Mouse (Mus musculus): ENCODE measurements at regions not wholly inside any gene's neighbourhood (a gene's known extent, or its start where the extent isn't known, plus 50 kb on each side); places are given as distances from the start of the nearest gene placed in this dataset.
"Not testable (repeated sequence)": the region's sequence is repeated elsewhere in the genome, so short reads cannot be mapped to it uniquely, and the experiment has no call there.

GRCm38 (mm10) chr8:40071131-40071530 lies 603.7 kb upstream of the Adam24 start:
- Histone ChIP-seq H3K27ac (no peak overlapping the region), H3K27me3 (replicated peaks) (no peaks in the 10 kb centered on the region), H3K9ac (no peak overlapping the region), H3K4me1 (no peaks in the 10 kb centered on the region), H3K4me3 (no peak overlapping the region), H3K9me3 (no peaks in the 10 kb centered on the region), H3K36me3 (no peaks in the 10 kb centered on the region), H3K4me2 (replicated peaks) (no peak overlapping the region)
- no peak for ATAC-seq (ENCODE audit: low FRiP score, low read depth)
- 90% methylated on average over 2 of the region's 2 CpGs for WGBS

- H3K4me1 ChIP-seq; H3K27ac ChIP-seq; ATAC-seq (ENCODE audit: low FRiP score, low read depth); H3K4me3 ChIP-seq; H3K9ac ChIP-seq; H3K36me3 ChIP-seq; H3K9me3 ChIP-seq; H3K27me3 ChIP-seq (replicated peaks); H3K4me2 ChIP-seq (replicated peaks): not testable (repeated sequence)
Measured at GRCm38 (mm10) chr8:40080976-40081375, 593.9 kb upstream of the Adam24 start.

- no peak overlapping the region for H3K27ac ChIP-seq
- ATAC-seq (ENCODE audit: low FRiP score, low read depth) = no peak
- no peak overlapping the region for H3K4me2 ChIP-seq (replicated peaks)
- H3K27me3 ChIP-seq (replicated peaks) = no peaks in the 10 kb centered on the region
- H3K9me3 ChIP-seq = no peaks in the 10 kb centered on the region
- H3K4me3 ChIP-seq = no peak overlapping the region
- WGBS = 77% methylated on average over 1 of the region's 1 CpGs
- no peaks in the 10 kb centered on the region for H3K4me1 ChIP-seq
- H3K9ac ChIP-seq = no peak overlapping the region
- no peaks in the 10 kb centered on the region for H3K36me3 ChIP-seq
Measured at GRCm38 (mm10) chr8:40084129-40084528, 590.7 kb upstream of the Adam24 start.

DNA sequence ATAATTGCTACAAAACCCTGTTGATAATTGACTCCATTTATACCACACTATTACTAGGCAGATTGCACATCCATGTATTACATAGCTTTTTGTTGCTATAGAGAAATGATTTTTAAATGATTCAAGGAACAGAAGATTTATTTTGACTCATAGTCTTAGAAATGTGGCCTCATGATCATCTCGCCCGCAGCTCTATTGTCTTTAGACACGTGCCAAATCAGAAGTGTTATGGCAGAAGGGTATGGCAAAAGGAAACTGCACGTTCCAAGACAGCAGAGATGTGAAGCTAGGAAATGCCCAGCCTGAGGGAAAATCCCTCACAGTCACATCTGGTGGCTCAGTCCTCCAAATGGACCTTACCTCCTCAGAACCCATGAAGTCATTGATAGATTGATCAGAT lies 585.5 kb upstream of the Adam24 start:
- Histone ChIP-seq H3K4me1 (no peaks in the 10 kb centered on the region), H3K27ac (no peak overlapping the region), H3K27me3 (replicated peaks) (no peaks in the 10 kb centered on the region), H3K4me3 (no peak overlapping the region), H3K4me2 (replicated peaks) (no peak overlapping the region), H3K9ac (no peak overlapping the region), H3K9me3 (no peaks in the 10 kb centered on the region), H3K36me3 (no peaks in the 10 kb centered on the region)
- no peak for ATAC-seq (ENCODE audit: low FRiP score, low read depth)
- WGBS = 93% methylated on average over 4 of the region's 4 CpGs

GRCm38 (mm10) chr8:40124402-40124801 lies 550.5 kb upstream of the Adam24 start:
- Histone ChIP-seq H3K9ac (no peak overlapping the region), H3K4me1 (no peaks in the 10 kb centered on the region), H3K4me2 (replicated peaks) (no peak overlapping the region), H3K27ac (no peak overlapping the region), H3K9me3 (no peaks in the 10 kb centered on the region), H3K27me3 (replicated peaks) (no peaks in the 10 kb centered on the region), H3K4me3 (no peak overlapping the region), H3K36me3 (no peaks in the 10 kb centered on the region)
- WGBS = 76% methylated on average over 3 of the region's 3 CpGs
- ATAC-seq (ENCODE audit: low FRiP score, low read depth) = no peak

DNA sequence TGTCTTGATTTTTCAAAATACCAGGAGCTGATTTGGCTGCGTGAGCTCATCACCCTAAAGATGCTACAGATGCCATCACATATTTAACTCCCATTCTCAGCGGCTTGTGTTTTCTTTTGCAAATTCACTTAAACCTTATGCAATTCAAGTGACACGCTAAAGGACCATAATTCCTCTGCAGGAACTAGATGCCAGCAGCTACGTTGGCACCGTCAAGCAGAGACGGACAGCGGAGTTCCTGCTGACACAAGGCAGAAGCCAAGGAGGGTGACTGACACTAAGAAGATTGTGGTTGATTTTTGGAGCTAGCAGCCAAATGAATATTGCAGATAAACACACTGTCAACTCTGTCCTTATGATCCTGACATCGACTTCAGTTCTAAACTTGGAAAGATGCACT lies 547.7 kb upstream of the Adam24 start:
- WGBS = 91% methylated on average over 8 of the region's 8 CpGs
- Histone ChIP-seq H3K27me3 (replicated peaks) (no peaks in the 10 kb centered on the region), H3K4me3 (no peak overlapping the region), H3K9me3 (no peaks in the 10 kb centered on the region), H3K27ac (no peak overlapping the region), H3K9ac (no peak overlapping the region), H3K36me3 (no peaks in the 10 kb centered on the region), H3K4me1 (no peaks in the 10 kb centered on the region), H3K4me2 (replicated peaks) (no peak overlapping the region)
- ATAC-seq (ENCODE audit: low FRiP score, low read depth) = no peak

DNA sequence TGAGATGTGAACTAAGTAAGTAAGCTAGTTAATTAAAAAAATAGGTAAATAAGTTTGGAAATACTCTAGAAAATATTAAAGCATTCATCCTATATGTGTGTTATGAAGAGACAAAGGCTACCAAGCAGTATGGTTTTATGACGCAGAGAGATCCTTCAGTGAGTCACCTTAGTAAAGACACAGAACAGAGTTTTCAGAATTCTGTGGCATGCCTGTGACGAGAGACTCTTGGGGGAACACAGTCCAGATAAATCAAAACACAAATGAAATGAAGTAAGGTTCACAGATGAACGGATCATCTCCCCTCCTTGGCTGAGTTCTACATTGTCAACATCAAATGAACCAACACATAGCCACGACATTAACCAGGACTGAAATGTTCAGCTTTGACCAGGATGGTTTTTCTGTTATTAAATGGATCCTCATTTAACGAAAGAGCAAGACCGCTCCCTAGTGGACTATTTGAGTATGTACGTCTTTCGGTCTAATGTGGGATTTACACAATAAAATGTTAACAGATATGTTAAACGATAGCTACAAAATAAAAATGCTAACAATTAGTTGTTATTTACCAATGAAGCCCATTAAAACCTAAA lies 542.1 kb upstream of the Adam24 start:
- Histone ChIP-seq H3K4me3 (no peak overlapping the region), H3K4me1 (no peaks in the 10 kb centered on the region), H3K27ac (no peak overlapping the region), H3K36me3 (no peaks in the 10 kb centered on the region), H3K9ac (no peak overlapping the region), H3K27me3 (replicated peaks) (no peaks in the 10 kb centered on the region), H3K9me3 (no peaks in the 10 kb centered on the region), H3K4me2 (replicated peaks) (no peak overlapping the region)
- peak; percentile 58; the same call in 1 of the 2 replicates for ATAC-seq (ENCODE audit: low FRiP score, low read depth)
- WGBS = 27% methylated on average over 9 of the region's 9 CpGs

GRCm38 (mm10) chr8:40150911-40151797 lies 523.7 kb upstream of the Adam24 start:
- Histone ChIP-seq H3K4me1 (peaks cover 7% of the 10 kb centered on the region; the same call in 1 of the 2 replicates), H3K27ac (no peak overlapping the region), H3K4me3 (peak overlapping the region; percentile 17; the same call in 1 of the 2 replicates), H3K36me3 (no peaks in the 10 kb centered on the region), H3K9me3 (no peaks in the 10 kb centered on the region), H3K9ac (no peak overlapping the region), H3K27me3 (replicated peaks) (no peaks in the 10 kb centered on the region), H3K4me2 (replicated peaks) (peak overlapping the region; percentile 56)
- 10% methylated on average over 21 of the region's 21 CpGs for WGBS
- peak; percentile 90 for ATAC-seq (ENCODE audit: low FRiP score, low read depth)

DNA sequence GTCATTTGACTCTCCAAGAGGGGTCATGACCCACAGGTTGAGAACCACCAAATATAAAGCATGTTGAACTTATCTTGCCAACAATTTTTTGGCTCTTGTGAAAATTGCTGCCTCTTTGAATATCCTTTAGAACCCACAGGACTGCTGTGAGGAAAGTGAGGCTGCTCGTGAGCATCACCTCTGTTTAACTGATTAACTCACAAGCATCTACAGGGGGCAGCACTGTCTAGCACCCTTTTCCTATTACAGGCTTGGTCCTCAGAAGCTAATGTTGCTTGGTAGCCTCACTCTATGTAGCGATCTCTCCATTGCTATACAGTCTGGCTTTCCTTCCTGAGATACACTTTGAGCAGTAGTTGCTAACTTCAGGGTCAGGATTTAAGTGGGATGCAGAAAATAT lies 522.4 kb upstream of the Adam24 start:
- ATAC-seq (ENCODE audit: low FRiP score, low read depth) = no peak
- H3K4me2 ChIP-seq (replicated peaks) = no peak overlapping the region
- no peak overlapping the region for H3K27ac ChIP-seq
- no peaks in the 10 kb centered on the region for H3K36me3 ChIP-seq
- H3K4me1 ChIP-seq = peaks cover 7% of the 10 kb centered on the region; the same call in 1 of the 2 replicates
- H3K9ac ChIP-seq = no peak overlapping the region
- H3K9me3 ChIP-seq = no peaks in the 10 kb centered on the region
- 70% methylated on average over 2 of the region's 2 CpGs for WGBS
- H3K4me3 ChIP-seq = no peak overlapping the region
- no peaks in the 10 kb centered on the region for H3K27me3 ChIP-seq (replicated peaks)

DNA sequence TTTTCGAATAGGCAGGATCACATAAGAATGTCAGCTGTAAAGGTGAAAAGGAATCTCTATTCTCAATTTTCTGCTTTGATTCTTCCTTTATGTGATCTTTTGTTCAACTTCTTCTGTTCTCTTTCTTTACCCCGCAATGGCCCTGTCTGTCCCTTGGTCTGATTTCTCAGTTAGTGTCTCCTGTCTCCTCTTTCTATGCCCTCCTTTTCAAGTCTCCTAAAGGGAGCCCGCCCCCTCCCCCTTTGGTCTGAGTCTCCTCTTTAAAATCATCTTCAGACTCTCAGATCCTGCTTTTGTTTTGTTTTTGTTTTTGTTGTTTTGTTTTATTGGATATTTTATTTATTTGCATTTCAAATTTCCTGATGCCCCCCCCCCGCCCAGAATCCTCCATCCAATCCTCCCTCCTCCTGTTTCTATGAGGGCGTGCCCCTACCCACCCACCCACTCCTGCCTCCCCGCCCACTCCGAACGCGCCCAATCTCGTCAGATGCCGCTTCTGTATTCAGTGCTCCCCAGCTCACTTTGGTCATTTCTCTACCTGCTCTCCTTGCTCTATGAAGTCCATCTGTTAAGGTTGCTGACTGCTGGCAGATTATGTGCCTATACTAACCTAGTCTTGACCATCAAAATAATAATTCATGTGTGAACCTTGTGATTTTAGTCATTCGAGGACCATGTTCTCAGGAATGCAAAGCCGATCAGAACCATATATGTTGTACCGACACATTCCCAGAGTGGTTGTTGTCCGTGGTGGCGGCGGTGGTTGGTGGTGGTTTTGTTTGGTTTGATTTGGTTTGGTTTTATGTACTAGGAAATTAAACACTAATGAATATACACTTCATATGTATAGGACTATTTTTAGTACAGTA lies 487.9 kb upstream of the Adam24 start:
- H3K9ac ChIP-seq = no peak overlapping the region
- H3K9me3 ChIP-seq = no peaks in the 10 kb centered on the region
- peak; percentile 65 for ATAC-seq (ENCODE audit: low FRiP score, low read depth)
- H3K36me3 ChIP-seq = no peaks in the 10 kb centered on the region
- H3K4me1 ChIP-seq = no peaks in the 10 kb centered on the region
- peak overlapping the region; percentile 20; the same call in 1 of the 2 replicates for H3K4me3 ChIP-seq
- no peak overlapping the region for H3K27ac ChIP-seq
- 39% methylated on average over 17 of the region's 17 CpGs for WGBS
- peak overlapping the region; percentile 57 for H3K4me2 ChIP-seq (replicated peaks)
- H3K27me3 ChIP-seq (replicated peaks) = no peaks in the 10 kb centered on the region

GRCm38 (mm10) chr8:40187584-40187934 lies 487.3 kb upstream of the Adam24 start:
- no peak overlapping the region for H3K27ac ChIP-seq
- ATAC-seq (ENCODE audit: low FRiP score, low read depth) = peak; percentile 85
- no peaks in the 10 kb centered on the region for H3K36me3 ChIP-seq
- H3K27me3 ChIP-seq (replicated peaks) = no peaks in the 10 kb centered on the region
- no peak overlapping the region for H3K9ac ChIP-seq
- peak overlapping the region; percentile 57; the same call in 1 of the 2 replicates for H3K4me2 ChIP-seq (replicated peaks)
- no peaks in the 10 kb centered on the region for H3K9me3 ChIP-seq
- no peak overlapping the region for H3K4me3 ChIP-seq
- H3K4me1 ChIP-seq = no peaks in the 10 kb centered on the region
- 3% methylated on average over 5 of the region's 5 CpGs for WGBS

DNA sequence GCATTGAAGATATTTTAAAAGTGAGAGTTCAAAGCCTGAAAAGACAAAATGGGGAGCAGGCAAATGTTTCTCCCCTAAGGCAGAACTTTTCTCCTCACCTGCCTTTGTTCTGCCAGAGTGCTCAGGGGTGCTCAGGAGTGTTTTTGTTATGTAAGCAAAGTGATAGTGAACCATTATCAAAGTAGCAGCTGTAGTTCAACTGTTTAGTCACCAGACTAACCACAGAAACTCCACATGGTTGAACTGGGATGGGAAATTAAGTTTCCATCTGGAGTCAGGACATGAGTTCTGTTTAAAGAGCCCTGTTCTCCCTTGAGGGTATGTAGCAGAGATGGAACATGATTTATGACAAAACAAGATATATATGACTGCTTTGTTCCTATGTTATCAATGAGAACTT lies 482.6 kb upstream of the Adam24 start:
- no peak for ATAC-seq (ENCODE audit: low FRiP score, low read depth)

More for the DNA sequence above, 482.6 kb upstream of the Adam24 start:
- Histone ChIP-seq H3K4me1 (no peaks in the 10 kb centered on the region), H3K9ac (no peak overlapping the region), H3K27me3 (replicated peaks) (no peaks in the 10 kb centered on the region), H3K36me3 (no peaks in the 10 kb centered on the region), H3K27ac (no peak overlapping the region), H3K4me3 (no peak overlapping the region), H3K4me2 (replicated peaks) (no peak overlapping the region), H3K9me3 (no peaks in the 10 kb centered on the region)
